Mouse (Mus musculus) urinary bladder, postnatal 14 days (tissue): ENCODE results near the gene Galnt14.

ENCODE experiments used
- DNase-seq: peaks from one replicate; pipeline ENCODE4 v3.0.0; 2021; ENCODE audit warnings: low spot score

Galnt14 gene

GRCm38 (mm10) chr17:73710042-73710911 is at the start of gene Galnt14:
Gene Galnt14 (minus strand): TSS chr17:73710453.
- peak; percentile 61 for DNase-seq

- DNase-seq: peak; percentile 72
These were observed 33.5 kb upstream of the Galnt14 start for GRCm38 (mm10) chr17:73743681-73744311.

DNA sequence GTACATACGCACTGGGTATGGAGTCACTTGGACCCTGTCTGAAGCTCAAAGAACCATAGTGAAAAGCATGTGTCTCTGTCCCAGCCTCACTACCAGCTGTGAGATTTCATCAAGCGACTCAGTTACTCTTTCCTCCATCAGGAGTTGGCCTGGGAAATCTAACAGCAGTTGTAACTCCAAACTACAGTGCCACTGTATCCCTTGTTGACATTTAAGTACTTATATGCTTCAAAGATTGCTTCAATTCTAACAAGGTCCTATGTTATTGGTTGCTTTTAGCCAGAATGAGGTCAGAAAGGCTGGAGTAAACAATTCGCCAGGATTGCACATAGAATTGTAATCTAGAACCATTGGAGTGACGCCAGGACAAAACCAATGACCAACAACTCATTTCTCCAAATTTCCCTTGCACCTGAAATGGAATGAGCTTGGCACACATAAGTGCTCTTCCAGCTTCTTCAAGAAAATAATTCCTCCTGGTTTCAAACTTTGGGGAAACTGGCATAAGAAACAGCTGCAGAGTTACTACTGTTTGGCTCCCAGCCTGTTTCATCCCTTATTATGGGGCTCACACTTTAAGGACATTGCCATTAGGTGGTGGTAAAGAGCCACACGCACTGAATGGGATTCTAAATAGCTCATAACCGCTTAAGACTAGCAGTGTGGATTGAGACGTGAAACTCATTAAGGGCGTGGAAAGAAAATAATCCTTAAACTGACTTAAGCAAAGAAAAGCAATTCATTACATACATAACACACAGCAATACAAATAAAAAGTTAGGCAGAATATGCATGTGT is 13.8 kb upstream of the Galnt14 start:
- DNase-seq: no peak

DNA sequence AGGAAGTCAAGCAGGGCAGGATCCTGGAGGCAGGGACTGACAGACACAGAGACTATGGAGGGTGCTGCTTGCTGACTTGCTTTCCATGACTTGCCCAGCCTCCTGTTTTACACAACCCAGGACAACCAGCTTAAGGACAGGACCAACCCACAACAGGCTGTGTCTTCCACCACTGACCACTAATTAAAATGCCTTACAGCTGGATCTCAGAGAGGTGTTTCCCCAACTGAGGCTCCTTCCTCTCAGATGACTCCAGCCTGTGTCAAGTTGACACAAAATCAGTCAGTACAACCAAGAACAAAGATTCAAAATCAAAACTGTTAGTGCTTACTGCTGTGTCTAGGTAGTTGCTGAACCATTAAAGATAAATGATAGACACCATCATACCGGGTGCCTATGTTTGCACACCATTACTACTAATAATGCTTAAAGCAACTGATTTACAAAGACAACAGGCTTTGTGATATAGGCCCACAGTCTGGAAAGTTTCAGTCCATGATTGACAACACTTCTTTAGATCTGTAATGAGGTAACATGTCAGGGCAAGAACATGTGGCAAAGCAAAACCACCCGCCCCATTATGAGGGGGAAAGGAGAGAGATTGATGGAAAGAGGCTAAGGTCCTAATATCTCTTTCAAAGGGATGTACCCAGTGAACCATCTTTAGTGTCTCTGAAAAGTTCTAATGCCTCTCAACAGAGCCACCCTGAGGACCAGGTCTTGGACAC is 8.9 kb upstream of the Galnt14 start:
- DNase-seq: no peak

- DNase-seq: no peak
These were observed 6.4 kb upstream of the Galnt14 start for GRCm38 (mm10) chr17:73716684-73717083.

- no peak for DNase-seq
These were observed 4.4 kb upstream of the Galnt14 start for GRCm38 (mm10) chr17:73714440-73715221.

- no peak for DNase-seq
These were observed 3.1 kb upstream of the Galnt14 start for GRCm38 (mm10) chr17:73713347-73713746.

DNA sequence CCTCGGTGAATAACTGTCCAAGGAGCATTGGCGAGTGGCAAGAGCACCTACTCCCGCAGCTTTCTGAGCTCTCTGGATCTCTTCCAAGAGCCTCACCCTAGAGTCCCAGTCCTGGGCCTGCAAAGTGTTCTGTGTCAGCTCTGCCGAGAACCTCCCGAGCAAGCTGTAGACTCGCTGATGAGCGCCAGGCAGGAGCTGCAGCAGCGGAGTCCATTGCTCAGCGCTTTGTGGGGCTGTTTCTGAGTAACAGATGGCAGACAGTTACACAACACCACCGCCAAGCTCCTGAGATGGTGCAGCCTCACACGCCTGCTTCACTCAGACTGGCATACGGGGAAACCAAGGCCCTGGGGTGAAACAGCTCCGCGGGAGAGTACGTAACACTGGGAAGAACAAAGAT is 1.7 kb upstream of the Galnt14 start:
- no peak for DNase-seq

DNA sequence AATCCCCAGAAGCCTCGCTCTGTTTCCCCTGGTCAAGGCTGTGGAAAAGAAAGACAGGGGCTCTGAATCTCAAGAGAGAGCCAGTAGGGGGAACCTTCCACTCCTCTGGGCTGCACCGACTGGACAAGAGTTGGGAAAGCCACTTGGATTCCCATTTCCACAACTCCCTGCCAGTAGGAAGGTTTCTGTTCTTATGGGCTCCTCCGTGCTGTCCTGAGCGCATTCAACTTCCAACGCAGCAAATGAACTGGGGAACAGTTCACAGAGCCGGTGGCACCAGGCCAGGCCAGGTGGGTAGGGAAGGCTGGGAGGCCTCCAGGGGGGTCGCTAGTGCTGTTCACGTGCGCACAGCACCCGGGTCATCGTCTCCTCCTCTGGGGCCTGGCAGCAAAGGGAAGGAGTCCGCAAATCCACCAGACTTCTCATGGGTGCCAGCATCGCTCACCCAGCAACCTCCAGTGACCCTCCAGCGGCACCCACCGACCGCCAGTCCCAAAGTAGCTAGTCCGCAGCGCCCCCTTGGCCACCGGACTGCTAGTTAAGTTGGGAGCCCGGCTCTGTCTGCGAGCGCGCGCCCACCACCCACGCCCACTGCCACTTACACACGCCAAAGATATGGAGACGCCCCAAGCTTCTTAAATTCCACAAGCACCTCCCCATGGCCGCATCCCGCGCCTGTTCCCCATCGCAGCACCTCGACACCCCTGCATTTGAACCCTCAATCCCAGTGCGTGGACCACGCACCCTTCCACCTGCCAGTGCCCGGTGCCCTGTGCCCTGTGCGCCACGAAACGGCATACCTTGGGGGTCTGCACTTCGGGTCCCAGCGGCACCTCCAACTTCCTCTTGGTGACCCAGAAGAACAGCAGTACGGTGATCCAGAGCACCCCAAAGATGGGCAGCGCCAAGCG is 867 bp downstream of the Galnt14 start:
- DNase-seq: peak; percentile 16

GRCm38 (mm10) chr17:73708451-73708850 is 1.8 kb downstream of the Galnt14 start:
- DNase-seq: no peak

- no peak for DNase-seq
These were observed 6.7 kb downstream of the Galnt14 start for GRCm38 (mm10) chr17:73703571-73703970.

- DNase-seq: no peak
These were observed 9.2 kb downstream of the Galnt14 start for GRCm38 (mm10) chr17:73701016-73701415.

DNA sequence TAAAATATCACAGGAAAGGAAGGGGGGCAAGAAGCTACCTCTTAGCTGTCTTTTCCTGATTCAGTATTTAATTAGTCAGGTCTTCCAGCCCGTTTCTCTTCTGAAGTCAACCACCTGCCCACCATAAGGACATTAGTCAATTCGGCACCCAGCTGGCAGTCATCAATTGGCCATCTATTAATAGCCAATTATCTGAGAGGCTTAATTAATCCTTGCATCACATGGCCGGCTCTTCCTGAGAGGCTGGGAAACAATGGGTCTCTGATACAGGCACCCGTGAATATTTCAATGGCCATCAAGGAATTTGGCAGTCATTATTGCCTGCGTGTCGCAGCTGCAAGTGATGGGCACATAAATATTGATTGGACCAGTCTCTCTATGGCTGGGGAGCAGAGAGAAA is 10.4 kb downstream of the Galnt14 start:
- DNase-seq: no peak

- DNase-seq: no peak
These were observed 15.9 kb downstream of the Galnt14 start for GRCm38 (mm10) chr17:73694206-73694952.

GRCm38 (mm10) chr17:73688261-73688660 is 22.0 kb downstream of the Galnt14 start:
- DNase-seq: no peak

DNA sequence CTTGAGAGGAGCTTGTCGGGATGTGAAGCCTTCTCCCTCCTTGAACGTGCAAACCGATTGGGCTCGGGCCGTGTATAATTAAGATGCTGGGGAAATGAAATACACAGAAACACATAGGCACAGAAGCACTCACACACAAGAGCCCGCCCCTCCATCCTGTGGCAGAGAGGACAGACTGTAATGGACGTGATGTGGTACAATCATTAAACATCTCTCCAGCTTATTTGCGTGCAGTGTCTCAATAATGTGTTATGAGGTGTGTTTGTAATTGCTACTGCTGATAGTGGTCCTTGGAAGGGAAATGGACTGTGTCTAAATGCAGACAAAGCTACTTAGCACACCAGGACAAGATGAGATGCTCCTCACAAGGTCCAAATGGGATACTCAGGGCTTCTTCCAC is 24.0 kb downstream of the Galnt14 start:
- DNase-seq: no peak

GRCm38 (mm10) chr17:73684746-73685145 is 25.5 kb downstream of the Galnt14 start:
- DNase-seq: no peak

- no peak for DNase-seq
These were observed 38.3 kb downstream of the Galnt14 start for GRCm38 (mm10) chr17:73671921-73672320.

- no peak for DNase-seq
These were observed 40.2 kb downstream of the Galnt14 start for GRCm38 (mm10) chr17:73670048-73670447.
